Mouse (Mus musculus): Measurements from ENCODE around the gene Arhgap25. TPM values are rescaled to one million over a fixed set of nuclear protein-coding genes. Genes with fewer than 3 reads are reported as not detected.
A peak's percentile ranks its signal among the peaks of the same experiment; 100 is the strongest.
"Not testable (repeated sequence)": the region's sequence is repeated elsewhere in the genome, so short reads cannot be mapped to it uniquely, and the experiment has no call there.

The Arhgap25 gene
- total RNA-seq (2021), result 1 to 10 TPM in 1 of 2 experiments, under 1 TPM in 1; 0.69 to 1.3 TPM
- long read RNA-seq, experiment 1, partial matches to known transcripts, result 1 of 2 reads
- long read RNA-seq, experiment 1, other reads (novel, unspliced or antisense), result 0 of 2 reads
- long read RNA-seq, experiment 2, partial matches to known transcripts, result 2 of 2 reads
- long read RNA-seq, experiment 2, other reads (novel, unspliced or antisense), result 0 of 2 reads

GRCm38 (mm10) chr6:87532953-87533710 lies at the start of gene Arhgap25:
Arhgap25 (minus strand) TSS chr6:87533259.
- no peak for DNase-seq
- peak within 1 kb of the TSS; percentile 41 for H3K4me3 ChIP-seq
- intact Hi-C loops (cut with DNase I), result no loop called here
- no peak for TF ChIP-seq CTCF (IDR thresholded peaks at IDR 0.05)
- H3K27ac ChIP-seq, result peak within 1 kb of the TSS; percentile 16; the same call in 1 of the 2 replicates

- Histone ChIP-seq H3K4me3 (no peak overlapping the region), H3K27ac (peak overlapping the region; percentile 35; the same call in 1 of the 2 replicates)
- no peak for TF ChIP-seq CTCF (IDR thresholded peaks at IDR 0.05)
- DNase-seq, result peak; percentile 62
- intact Hi-C loops (cut with DNase I), result no loop called here
Measured at GRCm38 (mm10) chr6:87582456-87582855, 49.4 kb upstream of the Arhgap25 start.

- Histone ChIP-seq H3K4me3 (no peak overlapping the region), H3K27ac (no peak overlapping the region)
- no peak for DNase-seq
- no peak for TF ChIP-seq CTCF (IDR thresholded peaks at IDR 0.05)
- intact Hi-C loops (cut with DNase I), result no loop called here
Measured at GRCm38 (mm10) chr6:87581581-87581980, 48.5 kb upstream of the Arhgap25 start.

- TF ChIP-seq CTCF (IDR thresholded peaks at IDR 0.05), result no peak
- Histone ChIP-seq H3K27ac (no peak overlapping the region), H3K4me3 (no peak overlapping the region)
- intact Hi-C loops (cut with DNase I), result no loop called here
- no peak for DNase-seq
Measured at GRCm38 (mm10) chr6:87581071-87581470, 48.0 kb upstream of the Arhgap25 start.

- Histone ChIP-seq H3K4me3 (no peak overlapping the region), H3K27ac (no peak overlapping the region)
- DNase-seq, result no peak
- TF ChIP-seq CTCF (IDR thresholded peaks at IDR 0.05), result peak; percentile 21; the same call in 1 of the 2 replicates
- intact Hi-C loops (cut with DNase I), result no loop called here
Measured at GRCm38 (mm10) chr6:87578247-87578646, 45.2 kb upstream of the Arhgap25 start.

GRCm38 (mm10) chr6:87576648-87577330 lies 43.7 kb upstream of the Arhgap25 start:
- no peak for DNase-seq
- Histone ChIP-seq H3K27ac (no peak overlapping the region), H3K4me3 (no peak overlapping the region)
- intact Hi-C loops (cut with DNase I), result no loop called here
- no peak for TF ChIP-seq CTCF (IDR thresholded peaks at IDR 0.05)

- DNase-seq; intact Hi-C loops (cut with DNase I); H3K27ac ChIP-seq; H3K4me3 ChIP-seq: not testable (repeated sequence)
Measured at GRCm38 (mm10) chr6:87571863-87572262, 38.8 kb upstream of the Arhgap25 start.

GRCm38 (mm10) chr6:87567686-87568593 lies 34.9 kb upstream of the Arhgap25 start:
- DNase-seq, result peak; percentile 67
- intact Hi-C loops (cut with DNase I), result no loop called here
- Histone ChIP-seq H3K27ac (peak overlapping the region; percentile 73), H3K4me3 (no peak overlapping the region)
- peak; percentile 8; the same call in 1 of the 2 replicates for TF ChIP-seq CTCF (IDR thresholded peaks at IDR 0.05)

GRCm38 (mm10) chr6:87565166-87565565 lies 32.1 kb upstream of the Arhgap25 start:
- TF ChIP-seq CTCF (IDR thresholded peaks at IDR 0.05), result no peak
- peak; percentile 40 for DNase-seq
- intact Hi-C loops (cut with DNase I), result no loop called here
- Histone ChIP-seq H3K4me3 (no peak overlapping the region), H3K27ac (peak overlapping the region; percentile 60)

- Histone ChIP-seq H3K4me3 (no peak overlapping the region), H3K27ac (0 out of 2 replicates have a peak overlapping the region, but pooled peaks have one; percentile 12)
- TF ChIP-seq CTCF (IDR thresholded peaks at IDR 0.05), result no peak
- DNase-seq, result no peak
- intact Hi-C loops (cut with DNase I), result no loop called here
Measured at GRCm38 (mm10) chr6:87564356-87564755, 31.3 kb upstream of the Arhgap25 start.

GRCm38 (mm10) chr6:87553724-87554123 lies 20.7 kb upstream of the Arhgap25 start:
- no peak for TF ChIP-seq CTCF (IDR thresholded peaks at IDR 0.05)
- DNase-seq, result no peak
- H3K4me3 ChIP-seq, result no peak overlapping the region
- H3K27ac ChIP-seq, result no peak overlapping the region
- intact Hi-C loops (cut with DNase I), result no loop called here
